In genomic region chr16:28446334-28447113, GRCm38 (mm10) we compare ENCODE assay signal across 8 mouse cellular contexts.
DNase-seq lines count a peak whose midpoint lies in the region; ATAC-seq lines count a peak whose summit lies in the region.

No protein-coding gene starts in this region.

- no peaks in the 10 kb centered on the region for H3K36me3 ChIP-seq in forebrain, embryonic 12.5 days (replicated peaks)
- H3K36me3 ChIP-seq in hindbrain, embryonic 15.5 days: no peaks in the 10 kb centered on the region
- no peaks in the 10 kb centered on the region for H3K36me3 ChIP-seq in limb, embryonic 11.5 days (ENCODE audit: control insufficient read depth, insufficient read depth, low read length)

- under 1% methylated on average over 79 of the region's 82 CpGs for WGBS in forebrain, embryonic 12.5 days
- under 1% methylated on average over 78 of the region's 82 CpGs for WGBS in hindbrain, embryonic 15.5 days
- WGBS in limb, embryonic 11.5 days: under 1% methylated on average over 71 of the region's 82 CpGs

- H3K9me3 ChIP-seq in forebrain, embryonic 12.5 days: no peaks in the 10 kb centered on the region
- no peaks in the 10 kb centered on the region for H3K9me3 ChIP-seq in hindbrain, embryonic 15.5 days
- no peaks in the 10 kb centered on the region for H3K9me3 ChIP-seq in limb, embryonic 11.5 days (ENCODE audit: control insufficient read depth, low read length)

- H3K4me1 ChIP-seq in forebrain, embryonic 12.5 days: peaks cover 18% of the 10 kb centered on the region
- H3K4me1 ChIP-seq in hindbrain, embryonic 15.5 days (replicated peaks): peaks cover 19% of the 10 kb centered on the region
- H3K4me1 ChIP-seq in limb, embryonic 11.5 days (ENCODE audit: control insufficient read depth, insufficient read depth, low read length): no peaks in the 10 kb centered on the region

- H3K9ac ChIP-seq in forebrain, embryonic 12.5 days: peak overlapping the region; percentile 65
- H3K9ac ChIP-seq in hindbrain, embryonic 15.5 days: peak overlapping the region; percentile 78
- peak overlapping the region; percentile 55 for H3K9ac ChIP-seq in limb, embryonic 11.5 days (ENCODE audit: low read length)

- H3K4me3 ChIP-seq in forebrain, embryonic 12.5 days (replicated peaks): peak overlapping the region; percentile 76
- H3K4me3 ChIP-seq in hindbrain, embryonic 15.5 days: peak overlapping the region; percentile 76
- peak overlapping the region; percentile 63 for H3K4me3 ChIP-seq in limb, embryonic 11.5 days (ENCODE audit: low read depth, low read length)

- no peak overlapping the region for H3K27ac ChIP-seq in forebrain, embryonic 12.5 days
- H3K27ac ChIP-seq in hindbrain, embryonic 15.5 days (replicated peaks): peak overlapping the region; percentile 90
- H3K27ac ChIP-seq in limb, embryonic 11.5 days (replicated peaks; ENCODE audit: low read depth, low read length): no peak overlapping the region

- ATAC-seq in cerebellum, adult (ENCODE audit: insufficient number of reproducible peaks, low FRiP score, low TSS enrichment): peak; percentile 59
- ATAC-seq in forebrain, embryonic 12.5 days (ENCODE audit: low FRiP score): peak; percentile 81
- ATAC-seq in hindbrain, embryonic 15.5 days (ENCODE audit: low FRiP score, low read depth): peak; percentile 77
- ATAC-seq in limb, embryonic 11.5 days (ENCODE audit: insufficient number of reproducible peaks, low FRiP score, low TSS enrichment, low read depth): peak; percentile 68
- no peak for ATAC-seq in inflammation-experienced regulatory T-cells, adult 6 months

- DNase-seq in adrenal gland, adult (ENCODE audit: inconsistent age in 2 of 2, low spot score in 1 of 2): peak; percentile 6 to 65
- no peak for DNase-seq in adrenal gland, adult 8-10 months
- DNase-seq in limb, embryonic 11.5 days (ENCODE audit: low spot score): peak; percentile 60
- peak; percentile 67 for DNase-seq in neural tube, embryonic 10.5 days (ENCODE audit: extremely low spot score, low spot score)

- peak overlapping the region; percentile 97 for H3K4me2 ChIP-seq in forebrain, embryonic 12.5 days
- peak overlapping the region; percentile 90 for H3K4me2 ChIP-seq in hindbrain, embryonic 15.5 days
- H3K4me2 ChIP-seq in limb, embryonic 11.5 days (ENCODE audit: low read depth, severe bottlenecking): peak overlapping the region; percentile 97

- H3K27me3 ChIP-seq in forebrain, embryonic 12.5 days: peaks cover 41% of the 10 kb centered on the region
- H3K27me3 ChIP-seq in hindbrain, embryonic 15.5 days: no peaks in the 10 kb centered on the region
- peaks cover 37% of the 10 kb centered on the region for H3K27me3 ChIP-seq in limb, embryonic 11.5 days (ENCODE audit: control insufficient read depth, insufficient read depth, low read length)
